Mouse (Mus musculus) cerebellum, adult 9-10 months (tissue): Measurements from ENCODE around the gene Hist1h2bl.
A peak's percentile ranks its signal among the peaks of the same experiment; 100 is the strongest.
"Not testable (repeated sequence)": the region's sequence is repeated elsewhere in the genome, so short reads cannot be mapped to it uniquely, and the experiment has no call there.

Experiments
- DNase-seq: peaks from one replicate; pipeline ENCODE4 v3.0.0; 2022

Gene Hist1h2bl

DNA sequence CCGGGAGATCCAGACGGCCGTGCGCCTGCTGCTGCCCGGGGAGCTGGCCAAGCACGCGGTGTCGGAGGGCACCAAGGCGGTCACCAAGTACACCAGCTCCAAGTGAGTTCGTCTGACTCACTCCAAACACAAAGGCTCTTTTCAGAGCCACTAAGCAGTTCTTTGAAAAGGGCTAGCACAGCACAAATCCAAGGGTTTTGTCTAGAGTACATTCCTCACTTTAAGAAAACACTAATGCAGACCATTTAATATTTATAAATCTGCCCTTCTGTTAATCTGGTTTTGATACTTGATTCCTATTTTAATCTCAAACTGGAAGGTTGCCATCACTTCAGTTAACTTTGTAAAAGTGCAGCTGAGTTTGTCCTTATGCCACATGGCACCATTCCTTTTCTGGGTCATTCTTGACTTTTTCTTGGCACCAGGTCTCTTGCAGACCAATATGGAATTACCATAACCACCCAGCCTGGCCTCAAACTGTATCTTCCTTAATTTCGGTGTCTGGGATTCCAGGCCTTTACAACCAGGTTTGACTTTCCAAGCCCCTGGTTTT lies 6.5 kb upstream of the Hist1h2bl start:
- no peak for DNase-seq

DNA sequence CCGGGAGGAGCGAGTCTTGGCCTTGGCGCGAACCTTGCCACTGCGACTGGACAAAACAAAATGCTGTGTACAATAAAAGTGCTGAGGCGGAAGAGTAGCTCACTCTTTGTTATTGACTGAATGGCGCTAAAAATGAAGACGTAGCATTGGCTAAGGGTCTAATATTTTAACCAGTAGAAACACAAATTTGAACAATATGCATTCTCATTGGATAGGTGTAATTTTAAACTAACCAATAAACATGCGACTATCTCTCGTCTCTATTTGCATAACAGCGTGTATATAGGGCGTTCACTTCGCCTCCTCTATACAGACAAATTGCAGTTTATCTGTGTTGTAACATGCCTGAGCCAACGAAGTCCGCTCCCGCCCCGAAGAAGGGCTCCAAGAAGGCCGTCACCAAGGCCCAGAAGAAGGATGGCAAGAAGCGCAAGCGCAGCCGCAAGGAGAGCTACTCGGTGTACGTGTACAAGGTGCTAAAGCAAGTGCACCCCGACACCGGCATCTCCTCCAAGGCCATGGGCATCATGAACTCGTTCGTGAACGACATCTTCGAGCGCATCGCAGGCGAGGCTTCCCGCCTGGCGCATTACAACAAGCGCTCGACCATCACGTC lies 5.9 kb upstream of the Hist1h2bl start, which contains the start of gene Hist1h2bm:
Gene Hist1h2bm, plus strand, starts transcription at position 288 of the 616 bp plus-strand sequence.
- peak; percentile 94 for DNase-seq

- DNase-seq, result not testable (repeated sequence)
These were observed 5.3 kb upstream of the Hist1h2bl start for GRCm38 (mm10) chr13:21721107-21721756.

DNA sequence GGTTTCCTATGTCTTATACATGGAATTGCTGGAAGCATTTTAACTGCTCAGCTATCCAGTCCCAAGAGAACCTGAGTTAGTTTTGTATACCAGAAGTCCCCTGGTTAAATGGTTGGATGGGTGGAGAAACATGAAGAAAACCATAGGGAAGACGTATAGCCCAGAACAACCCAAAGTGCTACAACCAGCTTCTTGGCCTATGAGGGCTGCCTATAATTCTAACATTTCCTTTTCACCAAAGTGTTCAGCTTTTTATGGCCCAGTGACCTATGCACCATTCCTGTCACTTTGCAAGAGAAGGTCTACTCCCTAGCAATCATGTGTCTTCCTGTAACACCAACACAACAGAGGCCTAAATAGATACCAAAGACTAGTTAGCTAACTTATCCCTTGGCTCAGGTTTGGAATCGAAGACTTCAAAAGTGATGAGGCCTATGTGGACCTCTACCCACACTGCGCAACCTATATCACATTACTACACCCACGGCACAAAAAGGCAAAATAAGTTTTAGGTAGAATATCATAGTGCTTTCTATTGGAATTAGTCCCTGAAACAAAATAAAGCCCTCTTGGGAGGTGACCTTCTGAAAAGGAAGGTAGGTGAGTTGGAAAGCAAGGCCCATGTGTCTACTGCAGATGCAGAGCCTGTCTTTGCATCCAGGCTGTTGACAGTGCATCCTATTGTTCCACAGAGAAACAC lies 2.6 kb upstream of the Hist1h2bl start:
- no peak for DNase-seq

DNA sequence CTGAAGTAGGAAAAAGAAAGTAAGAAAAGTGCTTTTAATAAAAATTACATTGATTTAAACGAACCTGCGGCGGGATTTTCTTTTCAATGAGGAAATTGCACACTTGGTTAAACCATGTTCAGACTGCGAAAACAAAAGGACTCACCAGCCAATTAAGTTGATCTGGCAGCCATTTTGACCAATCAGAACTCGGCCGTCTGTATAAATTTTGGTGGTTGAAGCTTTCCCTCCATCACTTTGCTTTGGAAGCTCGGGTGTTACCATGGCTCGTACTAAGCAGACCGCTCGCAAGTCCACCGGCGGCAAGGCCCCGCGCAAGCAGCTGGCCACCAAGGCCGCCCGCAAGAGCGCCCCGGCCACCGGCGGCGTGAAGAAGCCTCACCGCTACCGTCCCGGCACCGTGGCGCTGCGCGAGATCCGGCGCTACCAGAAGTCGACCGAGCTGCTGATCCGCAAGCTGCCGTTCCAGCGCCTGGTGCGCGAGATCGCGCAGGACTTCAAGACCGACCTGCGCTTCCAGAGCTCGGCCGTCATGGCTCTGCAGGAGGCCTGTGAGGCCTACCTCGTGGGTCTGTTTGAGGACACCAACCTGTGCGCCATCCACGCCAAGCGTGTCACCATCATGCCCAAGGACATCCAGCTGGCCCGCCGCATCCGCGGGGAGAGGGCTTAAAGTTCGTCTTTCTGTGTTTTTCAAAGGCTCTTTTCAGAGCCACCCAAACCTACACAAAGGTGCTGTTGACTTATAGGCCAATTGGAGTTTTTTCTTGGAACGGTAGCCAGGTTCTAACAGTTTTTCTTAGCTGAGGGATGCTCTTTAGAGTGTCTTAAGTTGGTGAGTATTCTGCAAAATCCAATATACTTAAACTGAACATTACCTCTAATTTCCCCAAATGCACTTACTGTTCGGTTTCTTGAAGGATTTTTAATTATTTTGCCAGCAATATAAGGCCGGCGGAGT lies 1.7 kb upstream of the Hist1h2bl start, which contains the start of gene Hist1h3h:
Gene Hist1h3h, plus strand, starts transcription at position 263 of the 961 bp plus-strand sequence.
- peak; percentile 90 for DNase-seq

- DNase-seq, result peak; percentile 50
These were observed 823 bp upstream of the Hist1h2bl start for GRCm38 (mm10) chr13:21716540-21717391.

- no peak for DNase-seq
These were observed 646 bp downstream of the Hist1h2bl start for GRCm38 (mm10) chr13:21715131-21715863.

- peak; percentile 84 for DNase-seq
These were observed 1.2 kb downstream of the Hist1h2bl start for GRCm38 (mm10) chr13:21714725-21715124.

DNA sequence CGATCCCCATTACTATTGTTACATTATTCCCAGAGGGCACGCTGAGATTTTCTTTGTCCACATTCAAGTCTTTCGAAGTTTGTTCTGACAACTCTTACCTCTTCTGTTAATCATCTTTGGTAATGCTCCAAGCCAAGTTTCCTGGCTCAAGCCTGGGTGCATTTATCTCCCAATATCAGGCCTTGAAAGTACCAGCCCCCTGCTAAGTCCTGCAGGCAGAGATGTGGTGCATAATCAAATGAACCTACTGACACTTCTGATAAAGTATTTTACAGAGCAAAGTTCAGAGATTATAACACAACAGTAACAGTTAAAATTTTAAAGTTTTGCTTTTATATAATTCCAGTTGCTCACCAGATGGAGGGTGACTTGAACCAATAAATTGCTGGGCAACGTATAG lies 4.2 kb downstream of the Hist1h2bl start:
- no peak for DNase-seq

GRCm38 (mm10) chr13:21710821-21711525 lies 5.0 kb downstream of the Hist1h2bl start:
- DNase-seq, result peak; percentile 89

DNA sequence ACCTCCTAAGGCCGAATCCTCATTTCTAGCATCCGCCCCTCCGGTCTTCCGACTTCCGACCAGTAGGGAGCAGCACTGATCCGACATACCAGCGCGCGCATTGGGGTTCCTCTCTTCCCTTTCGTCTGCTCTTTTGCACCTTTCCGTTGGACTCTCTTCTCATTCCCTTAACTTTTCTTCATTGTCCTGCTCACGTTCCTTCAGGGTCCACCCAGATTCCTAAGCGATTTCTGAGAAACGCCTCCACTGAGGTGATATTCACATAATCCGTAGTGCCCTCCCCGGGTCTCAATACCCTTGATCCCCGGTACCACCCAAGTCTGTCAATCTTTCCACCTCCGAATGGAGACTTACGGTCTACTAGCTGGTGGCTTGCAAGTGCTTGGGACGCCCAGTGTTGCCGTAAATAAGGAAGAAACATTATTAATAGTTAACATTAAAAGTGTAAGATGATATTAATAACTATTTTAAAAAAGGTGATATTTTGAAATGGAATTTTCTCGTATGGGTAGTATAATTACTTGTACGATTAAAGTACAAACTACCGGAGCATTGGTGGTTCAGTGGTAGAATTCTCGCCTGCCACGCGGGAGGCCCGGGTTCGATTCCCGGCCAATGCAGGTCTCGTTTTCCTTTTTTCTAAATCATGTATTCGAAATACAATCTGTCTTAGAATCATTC lies 5.8 kb downstream of the Hist1h2bl start:
- peak; percentile 91 for DNase-seq

DNA sequence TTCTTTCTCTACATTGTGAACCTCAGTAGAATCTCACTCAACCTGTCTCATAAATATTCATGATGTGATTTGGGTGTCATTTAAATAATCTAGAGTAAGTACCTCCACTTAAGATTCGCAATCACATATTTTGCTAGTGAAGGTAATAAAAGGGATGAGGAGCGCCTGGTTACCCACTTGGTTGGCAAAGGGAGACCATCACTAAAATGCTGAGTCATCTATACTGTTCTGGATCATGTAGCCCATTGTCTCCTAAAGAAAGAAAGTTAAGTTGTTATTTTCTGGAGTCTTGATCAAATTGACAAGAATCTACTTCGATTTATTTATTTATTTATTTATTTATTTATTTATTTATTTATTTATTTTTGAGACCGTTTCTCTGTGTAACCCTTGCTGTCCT lies 9.3 kb downstream of the Hist1h2bl start:
- no peak for DNase-seq

DNA sequence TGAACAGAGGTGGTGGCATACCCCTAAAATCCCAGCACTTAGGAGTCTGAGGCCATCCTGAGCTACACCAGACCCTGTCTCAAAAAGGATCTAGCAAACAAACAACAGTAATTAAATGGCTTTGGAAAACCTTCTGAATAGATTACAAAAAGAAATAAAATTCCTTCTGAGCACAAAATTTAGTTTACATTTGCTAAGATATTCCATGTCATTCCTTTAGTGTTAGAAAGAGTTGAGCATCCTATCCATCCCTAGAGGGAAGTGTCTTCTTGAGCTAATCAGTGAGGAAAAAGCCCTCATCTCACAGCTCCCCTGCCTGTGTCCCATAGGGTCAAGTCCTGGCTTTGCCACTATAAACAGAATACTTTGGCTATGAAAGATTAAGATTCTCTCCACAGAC lies 18.1 kb downstream of the Hist1h2bl start, which contains the start of gene Olfr1359:
Gene Olfr1359, plus strand, starts transcription at position 301 of the 400 bp plus-strand sequence.
- no peak for DNase-seq

DNA sequence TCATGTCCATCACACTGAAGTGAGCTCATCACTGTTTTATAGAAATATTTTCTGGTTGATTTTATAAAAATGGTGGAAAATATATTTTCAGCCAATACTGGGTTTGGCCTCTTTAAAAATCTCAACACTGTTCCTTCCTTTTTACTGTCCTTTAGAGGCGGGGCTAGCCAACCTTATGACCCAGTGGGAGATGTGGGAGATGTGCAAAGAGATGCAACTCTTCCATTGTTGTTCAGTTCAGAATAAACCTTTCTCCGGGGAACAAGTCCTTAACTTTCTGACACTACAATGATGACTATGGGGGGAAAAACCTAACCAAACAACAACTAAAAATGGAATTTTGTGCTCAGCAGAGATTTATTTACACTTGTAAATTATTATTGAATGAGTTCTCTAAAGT lies 38.6 kb downstream of the Hist1h2bl start, which contains the start of gene Olfr1360:
Gene Olfr1360, minus strand, starts transcription at position 101 of the 400 bp plus-strand sequence.
- no peak for DNase-seq
